Mouse (Mus musculus): ENCODE measurements around the gene S100a4. TPM values are rescaled to one million over a fixed set of nuclear protein-coding genes. Genes with fewer than 3 reads are reported as not detected.

Gene S100a4
- total and polyA plus RNA-seq, 3 experiments = 9.9 to 20.4 (median 11.4) TPM

DNA sequence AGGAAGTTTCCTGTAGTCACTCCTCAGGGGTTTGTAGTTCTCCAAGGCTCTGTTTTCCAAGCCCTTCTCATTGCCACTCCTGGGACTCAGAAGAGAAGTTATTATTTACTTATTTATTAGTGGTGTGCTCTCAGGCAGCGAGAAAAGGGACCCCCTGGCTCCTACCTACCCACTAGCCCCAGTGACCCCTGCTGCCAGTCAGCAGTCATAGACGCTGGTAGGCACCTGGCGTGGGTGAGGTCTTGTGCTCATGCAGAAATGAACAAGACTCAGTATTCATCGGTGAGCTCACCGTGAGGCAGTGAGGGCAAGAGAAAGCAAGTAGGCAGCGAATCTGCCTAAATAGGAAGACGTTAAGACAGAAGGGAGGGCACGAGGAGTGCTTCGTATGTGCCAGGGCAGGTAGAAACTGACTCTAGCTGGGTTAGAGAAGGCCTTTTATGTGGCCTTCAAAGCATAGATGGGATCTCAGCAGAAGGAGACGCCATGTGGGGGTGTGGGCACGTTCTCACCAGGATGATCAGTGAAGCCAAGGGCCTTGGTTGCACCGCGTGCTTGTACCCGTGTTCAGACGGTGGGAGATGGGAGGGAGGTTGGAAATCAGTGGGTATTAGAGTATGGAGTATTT, 17.4 kb upstream of the S100a4 start:
- 84% methylated on average over 15 of the region's 15 CpGs for WGBS
- TF ChIP-seq POLR2A (IDR thresholded peaks at IDR 0.05; ENCODE audit: insufficient read depth, low read depth, low read length) (no peak), EP300 (IDR thresholded peaks at IDR 0.05; ENCODE audit: insufficient read depth, low read depth, low read length) (no peak), CTCF (IDR thresholded peaks at IDR 0.05) (no peak; the same call in 1 of the 2 replicates)
- Histone ChIP-seq H3K27me3 (ENCODE audit: control insufficient read depth, insufficient read depth, low read length) (no peaks in the 10 kb centered on the region), H3K4me1 (ENCODE audit: control insufficient read depth, insufficient read depth, low read length) (peaks cover 11% of the 10 kb centered on the region), H3K36me3 (ENCODE audit: control insufficient read depth, insufficient read depth, low read length) (no peaks in the 10 kb centered on the region), H3K9ac (ENCODE audit: low read depth, low read length) (no peak overlapping the region), H3K27ac (peak overlapping the region; percentile 81), H3K79me2 (replicated peaks; ENCODE audit: control insufficient read depth, insufficient read depth, low read length) (no peaks in the 10 kb centered on the region), H3K4me3 (no peak overlapping the region)
- intact Hi-C loops (cut with DNase I) = loop anchor here (5.0 kb wide), 2 partner anchors 66 to 94 kb away; partner anchors contain the start of genes S100a7a and Snapin
- DNase-seq = no peak

DNA sequence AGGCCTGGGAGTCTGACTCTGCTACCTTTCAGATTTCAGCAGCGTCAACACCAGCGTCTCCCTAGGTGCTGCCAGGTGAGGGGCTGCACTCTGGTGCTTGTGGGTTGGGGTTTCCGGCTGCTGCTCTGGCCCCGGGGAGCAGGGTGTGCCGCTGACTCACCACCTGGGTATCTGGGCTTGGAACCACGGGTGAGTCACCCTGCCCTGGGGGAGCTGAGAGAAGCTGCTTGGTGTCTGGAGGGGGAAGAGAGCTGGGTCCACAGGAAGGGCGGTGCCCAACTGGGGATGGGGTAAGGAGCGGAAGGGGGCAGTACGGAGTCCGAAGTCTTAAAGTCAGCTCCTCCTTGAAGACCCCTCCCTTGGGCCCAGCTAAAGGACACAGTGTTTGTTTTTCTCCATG, 16.7 kb upstream of the S100a4 start:
- Histone ChIP-seq H3K27ac (peak overlapping the region; percentile 81), H3K36me3 (ENCODE audit: control insufficient read depth, insufficient read depth, low read length) (no peaks in the 10 kb centered on the region), H3K4me3 (no peak overlapping the region), H3K27me3 (ENCODE audit: control insufficient read depth, insufficient read depth, low read length) (no peaks in the 10 kb centered on the region), H3K9ac (ENCODE audit: low read depth, low read length) (no peak overlapping the region), H3K4me1 (ENCODE audit: control insufficient read depth, insufficient read depth, low read length) (peaks cover 11% of the 10 kb centered on the region), H3K79me2 (replicated peaks; ENCODE audit: control insufficient read depth, insufficient read depth, low read length) (no peaks in the 10 kb centered on the region)
- peak; percentile 80 to 89 for DNase-seq
- intact Hi-C loops (cut with DNase I) = loop anchor here (5.0 kb wide), 2 partner anchors 65 to 95 kb away; partner anchors contain the start of genes S100a7a and Snapin
- WGBS = 30% methylated on average over 10 of the region's 10 CpGs
- 0 out of 2 replicates have a peak, but pooled peaks have one; percentile 9 for TF ChIP-seq EP300 (IDR thresholded peaks at IDR 0.05; ENCODE audit: insufficient read depth, low read depth, low read length)
- no peak for TF ChIP-seq POLR2A (IDR thresholded peaks at IDR 0.05; ENCODE audit: insufficient read depth, low read depth, low read length)
- TF ChIP-seq CTCF (IDR thresholded peaks at IDR 0.05) = peak; percentile 10; the same call in 1 of the 2 replicates

- peak overlapping the region; percentile 81 for H3K27ac ChIP-seq
- H3K4me1 ChIP-seq (ENCODE audit: control insufficient read depth, insufficient read depth, low read length) = peaks cover 11% of the 10 kb centered on the region
- TF ChIP-seq EP300 (IDR thresholded peaks at IDR 0.05; ENCODE audit: insufficient read depth, low read depth, low read length) (no peak), POLR2A (IDR thresholded peaks at IDR 0.05; ENCODE audit: insufficient read depth, low read depth, low read length) (no peak), CTCF (IDR thresholded peaks at IDR 0.05) (no peak)
- H3K4me3 ChIP-seq = no peak overlapping the region
- WGBS = 71% methylated on average over 14 of the region's 14 CpGs
- H3K9ac ChIP-seq (ENCODE audit: low read depth, low read length) = no peak overlapping the region
- DNase-seq = peak in 1 of 2 experiments; percentile 62
- no peaks in the 10 kb centered on the region for H3K27me3 ChIP-seq (ENCODE audit: control insufficient read depth, insufficient read depth, low read length)
- H3K36me3 ChIP-seq (ENCODE audit: control insufficient read depth, insufficient read depth, low read length) = no peaks in the 10 kb centered on the region
- no peaks in the 10 kb centered on the region for H3K79me2 ChIP-seq (replicated peaks; ENCODE audit: control insufficient read depth, insufficient read depth, low read length)
- intact Hi-C loops (cut with DNase I) = loop anchor here (5.0 kb wide), 2 partner anchors 65 to 95 kb away; partner anchors contain the start of genes S100a7a and Snapin
Measured at GRCm38 (mm10) chr3:90587361-90588101, 16.0 kb upstream of the S100a4 start.

- WGBS = 50% methylated on average over 6 of the region's 6 CpGs
- no peak overlapping the region for H3K4me3 ChIP-seq
- intact Hi-C loops (cut with DNase I) = loop anchor here (5.0 kb wide), 2 partner anchors 63 to 97 kb away; partner anchors contain the start of genes S100a7a and Snapin
- no peaks in the 10 kb centered on the region for H3K36me3 ChIP-seq (ENCODE audit: control insufficient read depth, insufficient read depth, low read length)
- DNase-seq = no peak
- no peak overlapping the region for H3K27ac ChIP-seq
- no peaks in the 10 kb centered on the region for H3K27me3 ChIP-seq (ENCODE audit: control insufficient read depth, insufficient read depth, low read length)
- TF ChIP-seq EP300 (IDR thresholded peaks at IDR 0.05; ENCODE audit: insufficient read depth, low read depth, low read length) = no peak
- H3K79me2 ChIP-seq (replicated peaks; ENCODE audit: control insufficient read depth, insufficient read depth, low read length) = no peaks in the 10 kb centered on the region
- H3K9ac ChIP-seq (ENCODE audit: low read depth, low read length) = no peak overlapping the region
- peaks cover 9% of the 10 kb centered on the region for H3K4me1 ChIP-seq (ENCODE audit: control insufficient read depth, insufficient read depth, low read length)
Measured at GRCm38 (mm10) chr3:90589390-90589789, 14.2 kb upstream of the S100a4 start.

GRCm38 (mm10) chr3:90589947-90590346, 13.6 kb upstream of the S100a4 start, which contains the start of gene S100a2:
S100a2 (plus strand) TSS chr3:90590247.
- no peak within 1 kb of the TSS for H3K4me3 ChIP-seq
- no peak for DNase-seq
- no peak within 1 kb of the TSS for H3K9ac ChIP-seq (ENCODE audit: low read depth, low read length)
- no peaks in the 10 kb centered on the region for H3K36me3 ChIP-seq (ENCODE audit: control insufficient read depth, insufficient read depth, low read length)
- WGBS = 91% methylated on average over 8 of the region's 8 CpGs
- no peaks in the 10 kb centered on the region for H3K27me3 ChIP-seq (ENCODE audit: control insufficient read depth, insufficient read depth, low read length)
- H3K79me2 ChIP-seq (replicated peaks; ENCODE audit: control insufficient read depth, insufficient read depth, low read length) = no peaks in the 10 kb centered on the region
- no peak within 1 kb of the TSS for H3K27ac ChIP-seq
- intact Hi-C loops (cut with DNase I) = loop anchor here (5.0 kb wide), 2 partner anchors 62 to 98 kb away; partner anchors contain the start of genes S100a7a and Snapin
- peaks cover 9% of the 10 kb centered on the region for H3K4me1 ChIP-seq (ENCODE audit: control insufficient read depth, insufficient read depth, low read length)
- no peak for TF ChIP-seq POLR2A (IDR thresholded peaks at IDR 0.05; ENCODE audit: insufficient read depth, low read depth, low read length)
- TF ChIP-seq CTCF (IDR thresholded peaks at IDR 0.05) = no peak
- no peak for TF ChIP-seq EP300 (IDR thresholded peaks at IDR 0.05; ENCODE audit: insufficient read depth, low read depth, low read length)
